Mouse (Mus musculus) limb, embryonic 10.5 days (tissue): ENCODE measurements around the gene Hpse. TPM values are rescaled to one million over a fixed set of nuclear protein-coding genes. Genes with fewer than 3 reads are reported as not detected.

Source experiments
- DNase-seq: peaks from one replicate; pipeline ENCODE4 v3.0.0-alpha.2; 2017; ENCODE audit warnings: low spot score
- H3K27ac ChIP-seq: fragments of 300-500 bp; sonication (generic); 2 replicates; pipeline ENCODE4 v1.5.1; 2016; ENCODE audit warnings: mild to moderate bottlenecking
- H3K27me3 ChIP-seq: fragments of 300-500 bp; sonication (generic); 2 replicates; pipeline ENCODE4 v1.6.1; 2016; ENCODE audit warnings: low read depth, mild to moderate bottlenecking; ENCODE audit not compliant: poor library complexity, severe bottlenecking
- H3K36me3 ChIP-seq: fragments of 300-500 bp; sonication (generic); 2 replicates; pipeline ENCODE4 v1.6.1; 2016; ENCODE audit warnings: mild to moderate bottlenecking, moderate library complexity
- H3K4me1 ChIP-seq: fragments of 300-500 bp; sonication (generic); 2 replicates; pipeline ENCODE4 v1.6.1; 2016
- H3K4me3 ChIP-seq: fragments of 300-500 bp; sonication (generic); 2 replicates; pipeline ENCODE4 v1.5.1; 2016; ENCODE audit warnings: mild to moderate bottlenecking, moderate library complexity
- H3K9me3 ChIP-seq: fragments of 300-500 bp; sonication (generic); replicated peaks from 2 replicates; pipeline ENCODE4 v1.6.1; 2016; ENCODE audit warnings: mild to moderate bottlenecking
- whole genome bisulfite sequencing: fragments of 180-500 bp; shearing (Covaris S2); methylation state at CpG from one replicate; pipeline ENCODE4 v1.1.7; 2016; 5-methylcytosine and 5-hydroxymethylcytosine counted together
- polyA plus RNA-seq: library from polyadenylated mRNA; unstranded; fragments of >200 nt; fragmentation: Nextera tagmentation; extraction: Ambion mirVana; gene quantifications from 2 replicates; pipeline ENCODE4 v1.2.1, GENCODE M21; 2016

Hpse gene
- polyA plus RNA-seq = 0.64 and 2.3 TPM in 2 replicates

- H3K36me3 ChIP-seq = no peaks in the 10 kb centered on the region
- H3K4me3 ChIP-seq = peak within 1 kb of the TSS; percentile 60
- peak; percentile 71 for DNase-seq
- H3K27me3 ChIP-seq = peaks cover 38% of the 10 kb centered on the region
- H3K27ac ChIP-seq = peak within 1 kb of the TSS; percentile 79
- peaks cover 14% of the 10 kb centered on the region for H3K4me1 ChIP-seq
- H3K9me3 ChIP-seq = no peaks in the 10 kb centered on the region
- WGBS = under 1% methylated on average over 53 of the region's 56 CpGs
Measured at GRCm38 (mm10) chr5:100719235-100720088, at the start of gene Hpse. Gene Hpse (minus strand): TSS chr5:100719716.

GRCm38 (mm10) chr5:100766026-100766425 lies 46.5 kb upstream of the Hpse start:
- Histone ChIP-seq H3K36me3 (peaks cover 96% of the 10 kb centered on the region), H3K9me3 (no peaks in the 10 kb centered on the region), H3K4me1 (no peaks in the 10 kb centered on the region), H3K27me3 (no peaks in the 10 kb centered on the region), H3K27ac (no peak overlapping the region), H3K4me3 (no peak overlapping the region)
- DNase-seq = no peak
- WGBS = 95% methylated on average over 7 of the region's 7 CpGs

- no peaks in the 10 kb centered on the region for H3K4me1 ChIP-seq
- DNase-seq = no peak
- 94% methylated on average over 7 of the region's 7 CpGs for WGBS
- H3K27me3 ChIP-seq = no peaks in the 10 kb centered on the region
- peaks cover 64% of the 10 kb centered on the region for H3K36me3 ChIP-seq
- H3K9me3 ChIP-seq = no peaks in the 10 kb centered on the region
- no peak overlapping the region for H3K4me3 ChIP-seq
- no peak overlapping the region for H3K27ac ChIP-seq
Measured at GRCm38 (mm10) chr5:100761736-100762135, 42.2 kb upstream of the Hpse start.

GRCm38 (mm10) chr5:100760049-100760663 lies 40.6 kb upstream of the Hpse start:
- 84% methylated on average over 10 of the region's 10 CpGs for WGBS
- Histone ChIP-seq H3K36me3 (peaks cover 49% of the 10 kb centered on the region), H3K4me1 (no peaks in the 10 kb centered on the region)

GRCm38 (mm10) chr5:100758121-100758520 lies 38.6 kb upstream of the Hpse start:
- H3K4me3 ChIP-seq = no peak overlapping the region
- 94% methylated on average over 5 of the region's 5 CpGs for WGBS
- no peaks in the 10 kb centered on the region for H3K9me3 ChIP-seq
- H3K4me1 ChIP-seq = no peaks in the 10 kb centered on the region
- no peak overlapping the region for H3K27ac ChIP-seq
- no peaks in the 10 kb centered on the region for H3K27me3 ChIP-seq
- no peak for DNase-seq
- peaks cover 28% of the 10 kb centered on the region for H3K36me3 ChIP-seq

More at GRCm38 (mm10) chr5:100760049-100760663, 40.6 kb upstream of the Hpse start:
- Histone ChIP-seq H3K27me3 (no peaks in the 10 kb centered on the region), H3K9me3 (no peaks in the 10 kb centered on the region), H3K27ac (no peak overlapping the region), H3K4me3 (no peak overlapping the region)
- no peak for DNase-seq

- Histone ChIP-seq H3K4me3 (no peak overlapping the region), H3K9me3 (no peaks in the 10 kb centered on the region), H3K27me3 (no peaks in the 10 kb centered on the region), H3K27ac (no peak overlapping the region), H3K4me1 (no peaks in the 10 kb centered on the region), H3K36me3 (no peaks in the 10 kb centered on the region)
- WGBS = 73% methylated on average over 7 of the region's 7 CpGs
- DNase-seq = no peak
Measured at GRCm38 (mm10) chr5:100753407-100753806, 33.9 kb upstream of the Hpse start.

- no peaks in the 10 kb centered on the region for H3K27me3 ChIP-seq
- no peaks in the 10 kb centered on the region for H3K4me1 ChIP-seq
- no peaks in the 10 kb centered on the region for H3K9me3 ChIP-seq
- no peak overlapping the region for H3K4me3 ChIP-seq
- no peak for DNase-seq
- WGBS = 69% methylated on average over 4 of the region's 4 CpGs
- H3K36me3 ChIP-seq = no peaks in the 10 kb centered on the region
- H3K27ac ChIP-seq = no peak overlapping the region
Measured at GRCm38 (mm10) chr5:100751655-100752054, 32.1 kb upstream of the Hpse start.

- Histone ChIP-seq H3K4me1 (no peaks in the 10 kb centered on the region), H3K27ac (no peak overlapping the region), H3K9me3 (no peaks in the 10 kb centered on the region), H3K36me3 (no peaks in the 10 kb centered on the region), H3K27me3 (no peaks in the 10 kb centered on the region), H3K4me3 (no peak overlapping the region)
- DNase-seq = no peak
- WGBS = 89% methylated on average over 10 of the region's 10 CpGs
Measured at GRCm38 (mm10) chr5:100750617-100751255, 31.2 kb upstream of the Hpse start.

GRCm38 (mm10) chr5:100738802-100739201 lies 19.3 kb upstream of the Hpse start:
- H3K27ac ChIP-seq = no peak overlapping the region
- H3K9me3 ChIP-seq = peaks cover 5% of the 10 kb centered on the region
- H3K36me3 ChIP-seq = no peaks in the 10 kb centered on the region
- no peaks in the 10 kb centered on the region for H3K27me3 ChIP-seq
- H3K4me1 ChIP-seq = peaks cover 3% of the 10 kb centered on the region; the same call in 1 of the 2 replicates
- WGBS = 93% methylated on average over 8 of the region's 8 CpGs
- no peak overlapping the region for H3K4me3 ChIP-seq
- no peak for DNase-seq

GRCm38 (mm10) chr5:100736919-100737318 lies 17.4 kb upstream of the Hpse start:
- no peak for DNase-seq
- no peaks in the 10 kb centered on the region for H3K36me3 ChIP-seq
- 92% methylated on average over 8 of the region's 8 CpGs for WGBS
- no peak overlapping the region for H3K27ac ChIP-seq
- H3K4me3 ChIP-seq = no peak overlapping the region
- no peaks in the 10 kb centered on the region for H3K27me3 ChIP-seq
- H3K9me3 ChIP-seq = peaks cover 5% of the 10 kb centered on the region
- peaks cover 3% of the 10 kb centered on the region; the same call in 1 of the 2 replicates for H3K4me1 ChIP-seq

- no peaks in the 10 kb centered on the region for H3K27me3 ChIP-seq
- no peak overlapping the region for H3K27ac ChIP-seq
- WGBS = 87% methylated on average over 4 of the region's 4 CpGs
- peaks cover under 1% of the 10 kb centered on the region; the same call in 1 of the 2 replicates for H3K9me3 ChIP-seq
- peaks cover 3% of the 10 kb centered on the region; the same call in 1 of the 2 replicates for H3K4me1 ChIP-seq
- no peak overlapping the region for H3K4me3 ChIP-seq
- no peaks in the 10 kb centered on the region for H3K36me3 ChIP-seq
- DNase-seq = no peak
Measured at GRCm38 (mm10) chr5:100734535-100734934, 15.0 kb upstream of the Hpse start.

- no peak for DNase-seq
- H3K4me1 ChIP-seq = no peaks in the 10 kb centered on the region
- H3K9me3 ChIP-seq = no peaks in the 10 kb centered on the region
- H3K27me3 ChIP-seq = no peaks in the 10 kb centered on the region
- H3K36me3 ChIP-seq = no peaks in the 10 kb centered on the region
- H3K27ac ChIP-seq = no peak overlapping the region
- 93% methylated on average over 13 of the region's 13 CpGs for WGBS
- H3K4me3 ChIP-seq = no peak overlapping the region
Measured at GRCm38 (mm10) chr5:100728757-100729156, 9.2 kb upstream of the Hpse start.

GRCm38 (mm10) chr5:100726001-100726400 lies 6.5 kb upstream of the Hpse start:
- DNase-seq = no peak
- Histone ChIP-seq H3K36me3 (no peaks in the 10 kb centered on the region), H3K9me3 (no peaks in the 10 kb centered on the region), H3K4me1 (no peaks in the 10 kb centered on the region), H3K27ac (no peak overlapping the region), H3K4me3 (no peak overlapping the region), H3K27me3 (peaks cover 4% of the 10 kb centered on the region)
- WGBS = 85% methylated on average over 4 of the region's 4 CpGs
